Mouse (Mus musculus) small intestine, adult 2 months (tissue): ENCODE results near the gene Tmem63b.

ENCODE experiments used
- CTCF ChIP-seq: fragments of 200-500 bp; IDR thresholded peaks from 2 replicates; pipeline ENCODE4 v1.5.1; 2012; ENCODE audit warnings: low read depth, mild to moderate bottlenecking, control low read depth, inconsistent platforms, low read length, moderate library complexity, mixed read lengths; ENCODE audit not compliant: insufficient replicate concordance, insufficient read length; ENCODE audit errors: extremely low read depth
- POLR2A ChIP-seq: fragments of 200-500 bp; IDR thresholded peaks from 2 replicates; pipeline ENCODE4 v1.6.1; 2012; ENCODE audit warnings: low read depth, mild to moderate bottlenecking, control low read depth, inconsistent platforms, low read length, moderate library complexity

DNA sequence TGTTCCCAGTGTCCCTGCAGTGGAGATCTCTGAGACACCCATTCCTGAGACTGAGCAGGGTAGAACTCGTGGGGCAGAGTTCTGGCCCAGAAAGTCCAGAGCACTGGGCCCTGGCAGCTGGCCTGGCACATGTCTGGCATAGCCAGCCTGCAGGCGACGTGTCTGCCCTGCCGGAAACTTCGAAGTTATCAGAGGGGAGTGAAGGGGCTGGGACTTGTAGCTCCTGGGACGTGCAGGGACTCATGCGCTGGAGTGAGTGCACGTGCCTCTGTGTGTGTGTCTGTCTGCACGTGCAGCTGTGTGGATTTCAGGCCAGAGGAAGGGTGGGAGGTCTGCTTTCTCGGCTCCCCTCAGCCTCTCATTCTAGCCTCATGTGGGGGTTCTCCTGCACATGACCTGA is 42.7 kb upstream of the Tmem63b start:
- TF ChIP-seq CTCF = no peak
- no peak for TF ChIP-seq POLR2A
